Mouse (Mus musculus): ENCODE results near the gene Inpp5k.

GRCm38 (mm10) chr11:75635315-75635714, 4.5 kb downstream of the Inpp5k start:
- TF ChIP-seq CTCF (IDR thresholded peaks at IDR 0.05) (no peak), EP300 (IDR thresholded peaks at IDR 0.05) (no peak)

All from lung, postnatal 0 days (tissue).